Mouse (Mus musculus): Measurements from ENCODE around the gene Cyfip2. TPM values are rescaled to one million over a fixed set of nuclear protein-coding genes. Genes with fewer than 3 reads are reported as not detected.

Gene Cyfip2
- polyA plus RNA-seq, 1 experiment from 2014 or later, result 7.2 TPM

DNA sequence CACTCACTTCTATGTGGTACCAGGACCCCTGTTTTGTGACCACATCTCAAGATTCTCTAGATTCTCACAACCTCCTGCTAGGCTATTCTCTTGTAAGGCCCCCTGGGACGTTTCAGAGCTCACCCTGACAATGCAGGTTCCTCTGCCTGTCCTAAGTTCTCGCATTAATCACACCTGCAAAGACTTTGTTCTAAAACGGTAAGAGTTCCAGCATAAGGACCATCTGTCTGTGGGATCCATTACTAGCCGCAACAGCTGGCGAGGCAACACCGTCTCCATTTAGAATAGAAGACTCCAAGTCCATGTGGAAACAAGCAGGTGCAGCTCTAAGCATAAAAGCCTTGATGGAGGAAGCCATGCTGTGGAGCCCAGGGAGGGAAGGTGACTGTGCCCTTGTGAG lies 82.5 kb downstream of the Cyfip2 start:
- H3K27me3 ChIP-seq, result no peaks in the 10 kb centered on the region
- H3K4me3 ChIP-seq, result no peak overlapping the region
- H3K4me2 ChIP-seq, result no peak overlapping the region
- no peaks in the 10 kb centered on the region for H3K9me3 ChIP-seq (replicated peaks)
- no peaks in the 10 kb centered on the region for H3K36me3 ChIP-seq
- 70% methylated on average over 6 of the region's 6 CpGs for WGBS
- H3K9ac ChIP-seq, result no peak overlapping the region
- ATAC-seq (replicated peaks; ENCODE audit: insufficient number of reproducible peaks, insufficient read depth, low FRiP score, low read depth), result no peak
- H3K27ac ChIP-seq, result no peak overlapping the region
- 0 out of 2 replicates have a peak, but pooled peaks cover 3% of the 10 kb centered on the region for H3K4me1 ChIP-seq (replicated peaks)

DNA sequence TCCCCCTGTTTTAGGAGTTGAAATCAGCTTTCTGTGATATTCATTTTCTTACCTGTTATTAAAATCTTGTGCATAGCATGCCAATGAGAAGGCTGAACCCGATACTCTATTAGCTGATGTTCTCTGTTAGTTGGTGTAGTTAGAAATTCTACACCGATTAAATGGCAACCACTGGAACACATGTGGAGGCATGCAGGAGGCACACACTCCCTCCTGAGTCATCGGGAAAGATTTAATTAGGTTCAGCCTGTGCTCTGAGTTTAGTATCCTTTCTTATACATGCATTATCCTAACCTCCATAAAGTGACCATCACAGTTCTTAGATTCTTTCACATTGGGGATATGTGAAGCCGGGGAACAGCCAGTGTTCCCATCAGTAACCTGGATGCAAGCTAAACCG lies 87.3 kb downstream of the Cyfip2 start:
- no peak for ATAC-seq (replicated peaks; ENCODE audit: insufficient number of reproducible peaks, insufficient read depth, low FRiP score, low read depth)
- H3K4me1 ChIP-seq (replicated peaks), result peaks cover 4% of the 10 kb centered on the region
- no peak overlapping the region for H3K9ac ChIP-seq
- H3K36me3 ChIP-seq, result no peaks in the 10 kb centered on the region
- H3K27me3 ChIP-seq, result no peaks in the 10 kb centered on the region
- no peak overlapping the region for H3K4me2 ChIP-seq
- 81% methylated on average over 5 of the region's 5 CpGs for WGBS
- H3K27ac ChIP-seq, result no peak overlapping the region
- H3K4me3 ChIP-seq, result no peak overlapping the region
- H3K9me3 ChIP-seq (replicated peaks), result no peaks in the 10 kb centered on the region

DNA sequence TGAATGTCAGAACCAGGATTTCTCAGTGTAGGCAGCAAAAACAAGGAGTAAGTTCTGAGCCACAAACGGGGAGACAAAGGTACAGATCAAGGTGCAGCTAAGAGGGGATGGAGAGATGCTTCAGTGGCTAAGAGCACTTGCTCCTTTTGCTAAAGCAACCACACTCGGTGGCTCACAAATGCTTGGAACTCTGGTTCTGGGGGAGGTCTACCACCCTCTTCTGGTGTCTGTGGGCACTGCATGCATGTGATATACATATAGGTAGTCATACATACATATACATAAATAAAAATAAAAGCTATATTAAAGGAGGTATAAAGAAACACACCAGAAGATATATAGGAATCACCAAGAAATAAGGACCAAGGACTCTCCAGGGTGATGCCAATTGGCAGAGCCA lies 89.1 kb downstream of the Cyfip2 start:
- H3K4me2 ChIP-seq, result no peak overlapping the region

DNA sequence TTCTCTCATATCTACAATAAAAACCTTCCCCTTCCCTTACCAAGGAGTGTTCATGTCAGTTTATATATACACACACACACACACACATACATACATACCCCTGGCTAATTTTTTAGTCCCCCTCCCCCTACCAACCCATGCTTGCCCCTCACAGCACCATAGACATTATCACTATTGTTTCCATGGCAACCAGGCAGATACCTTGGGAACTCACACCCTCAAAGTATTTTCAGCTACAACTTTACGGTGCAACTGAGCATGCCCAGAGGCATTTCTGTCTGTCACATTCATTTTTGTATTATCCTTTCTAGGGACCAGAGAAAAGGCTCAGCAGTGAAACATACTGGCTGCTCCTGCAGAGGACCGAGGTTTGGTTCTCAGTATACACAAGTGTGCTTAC lies 92.4 kb downstream of the Cyfip2 start:
- Histone ChIP-seq H3K27ac (no peak overlapping the region), H3K4me1 (replicated peaks) (peaks cover 4% of the 10 kb centered on the region), H3K4me2 (no peak overlapping the region), H3K9me3 (replicated peaks) (no peaks in the 10 kb centered on the region), H3K27me3 (no peaks in the 10 kb centered on the region), H3K36me3 (no peaks in the 10 kb centered on the region), H3K4me3 (no peak overlapping the region), H3K9ac (no peak overlapping the region)
- 67% methylated on average over 2 of the region's 2 CpGs for WGBS
- ATAC-seq (replicated peaks; ENCODE audit: insufficient number of reproducible peaks, insufficient read depth, low FRiP score, low read depth), result no peak

More for the DNA sequence above, 89.1 kb downstream of the Cyfip2 start:
- H3K9ac ChIP-seq, result no peak overlapping the region
- H3K36me3 ChIP-seq, result no peaks in the 10 kb centered on the region
- H3K27me3 ChIP-seq, result no peaks in the 10 kb centered on the region
- H3K9me3 ChIP-seq (replicated peaks), result no peaks in the 10 kb centered on the region
- no peak for ATAC-seq (replicated peaks; ENCODE audit: insufficient number of reproducible peaks, insufficient read depth, low FRiP score, low read depth)
- peaks cover 4% of the 10 kb centered on the region for H3K4me1 ChIP-seq (replicated peaks)
- no peak overlapping the region for H3K27ac ChIP-seq
- no peak overlapping the region for H3K4me3 ChIP-seq
- WGBS, result 76% methylated on average over 2 of the region's 2 CpGs

DNA sequence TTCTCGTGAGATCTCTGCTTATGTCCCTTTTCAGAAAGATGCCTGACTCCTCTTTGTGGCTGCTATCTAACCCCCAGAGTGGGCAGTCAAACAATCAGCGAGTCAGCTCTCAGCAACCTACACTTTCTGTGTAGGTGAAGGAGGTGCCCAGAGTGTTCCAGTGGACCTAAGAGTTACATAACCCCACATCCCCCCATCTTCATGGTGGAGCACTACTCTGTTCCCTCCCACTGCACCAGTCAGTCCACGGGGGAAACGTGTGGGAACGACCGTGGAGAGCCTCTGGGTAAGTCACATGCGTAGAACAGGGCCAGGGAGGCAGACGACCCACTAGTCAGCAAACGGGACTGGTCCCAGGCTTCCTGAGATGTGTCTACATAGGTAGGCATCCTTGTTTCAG lies 93.3 kb downstream of the Cyfip2 start:
- WGBS, result 81% methylated on average over 9 of the region's 9 CpGs
- no peaks in the 10 kb centered on the region for H3K27me3 ChIP-seq
- no peak overlapping the region for H3K4me2 ChIP-seq
- H3K27ac ChIP-seq, result no peak overlapping the region
- H3K9ac ChIP-seq, result no peak overlapping the region
- no peaks in the 10 kb centered on the region for H3K9me3 ChIP-seq (replicated peaks)
- H3K4me1 ChIP-seq (replicated peaks), result peaks cover 13% of the 10 kb centered on the region
- H3K36me3 ChIP-seq, result no peaks in the 10 kb centered on the region
- ATAC-seq (replicated peaks; ENCODE audit: insufficient number of reproducible peaks, insufficient read depth, low FRiP score, low read depth), result no peak
- no peak overlapping the region for H3K4me3 ChIP-seq

DNA sequence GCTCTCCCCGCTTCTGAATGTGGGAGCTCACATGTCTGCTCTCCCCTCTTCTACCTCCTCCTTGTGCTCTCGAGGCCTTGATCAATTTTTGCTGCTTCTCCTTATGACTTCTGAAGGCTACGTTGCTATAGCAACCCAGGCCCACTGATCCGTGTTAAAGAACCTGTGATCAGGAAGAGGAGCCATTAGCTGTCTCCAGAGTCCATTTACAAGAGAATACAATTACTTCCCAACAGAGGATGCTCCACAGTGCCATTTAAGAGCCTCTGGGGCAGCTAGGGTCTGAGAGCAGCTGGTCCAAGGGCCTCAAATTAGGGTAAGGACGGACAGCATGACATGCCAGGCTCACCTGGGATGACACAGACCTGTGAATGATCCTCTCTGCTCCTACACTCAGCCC lies 94.1 kb downstream of the Cyfip2 start:
- Histone ChIP-seq H3K9me3 (replicated peaks) (no peaks in the 10 kb centered on the region), H3K4me2 (no peak overlapping the region), H3K4me3 (no peak overlapping the region), H3K9ac (no peak overlapping the region), H3K27ac (no peak overlapping the region), H3K27me3 (no peaks in the 10 kb centered on the region), H3K36me3 (no peaks in the 10 kb centered on the region), H3K4me1 (replicated peaks) (peaks cover 21% of the 10 kb centered on the region)
- 57% methylated on average over 5 of the region's 5 CpGs for WGBS
- ATAC-seq (replicated peaks; ENCODE audit: insufficient number of reproducible peaks, insufficient read depth, low FRiP score, low read depth), result no peak

DNA sequence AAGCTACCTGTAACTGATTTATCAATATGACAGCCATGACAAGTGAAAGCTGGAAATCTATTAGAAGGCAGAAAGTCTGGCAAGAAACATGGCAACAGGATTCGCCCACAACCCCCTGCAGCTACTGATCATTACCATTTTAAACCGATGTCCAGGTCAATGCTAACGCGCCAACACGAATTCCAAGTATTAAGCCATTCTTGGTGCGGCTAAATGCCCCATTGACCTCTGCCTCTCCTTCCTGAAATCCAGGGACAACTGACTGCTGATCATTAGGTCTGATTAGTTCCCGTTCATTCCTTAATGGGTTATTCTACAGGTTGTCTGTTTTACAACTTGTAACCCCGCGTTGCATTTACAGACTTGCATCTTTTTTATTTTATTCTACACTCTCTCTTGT lies 95.0 kb downstream of the Cyfip2 start:
- H3K4me3 ChIP-seq, result no peak overlapping the region
- WGBS, result 88% methylated on average over 9 of the region's 9 CpGs
- H3K9ac ChIP-seq, result no peak overlapping the region
- H3K27ac ChIP-seq, result no peak overlapping the region
- peaks cover 30% of the 10 kb centered on the region for H3K4me1 ChIP-seq (replicated peaks)
- no peak overlapping the region for H3K4me2 ChIP-seq
- no peak for ATAC-seq (replicated peaks; ENCODE audit: insufficient number of reproducible peaks, insufficient read depth, low FRiP score, low read depth)
- H3K9me3 ChIP-seq (replicated peaks), result no peaks in the 10 kb centered on the region
- no peaks in the 10 kb centered on the region for H3K36me3 ChIP-seq
- H3K27me3 ChIP-seq, result no peaks in the 10 kb centered on the region

DNA sequence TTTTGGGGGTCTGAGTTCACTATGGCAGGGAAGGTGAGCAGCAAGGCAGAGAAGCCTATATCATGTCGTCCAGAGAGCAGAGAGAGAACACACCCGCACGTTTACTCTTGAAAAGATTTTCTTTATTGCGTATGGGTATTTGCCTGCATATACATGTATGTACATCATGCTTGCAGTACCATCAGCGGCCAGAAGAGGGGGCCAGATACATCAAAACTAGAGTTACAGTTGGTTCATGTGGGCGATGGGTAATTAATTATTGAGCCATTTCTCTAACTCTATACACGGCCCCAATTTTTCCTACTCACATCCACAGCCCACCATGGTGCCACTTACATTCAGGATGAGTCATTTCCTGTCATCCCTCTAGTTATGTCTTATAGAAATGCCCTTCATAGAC lies 96.0 kb downstream of the Cyfip2 start:
- H3K4me3 ChIP-seq, result no peak overlapping the region
- H3K27ac ChIP-seq, result no peak overlapping the region
- no peaks in the 10 kb centered on the region for H3K27me3 ChIP-seq
- 67% methylated on average over 7 of the region's 7 CpGs for WGBS
- H3K4me1 ChIP-seq (replicated peaks), result peaks cover 37% of the 10 kb centered on the region
- no peak overlapping the region for H3K9ac ChIP-seq
- H3K36me3 ChIP-seq, result no peaks in the 10 kb centered on the region
- no peaks in the 10 kb centered on the region for H3K9me3 ChIP-seq (replicated peaks)
- no peak overlapping the region for H3K4me2 ChIP-seq
- ATAC-seq (replicated peaks; ENCODE audit: insufficient number of reproducible peaks, insufficient read depth, low FRiP score, low read depth), result no peak

DNA sequence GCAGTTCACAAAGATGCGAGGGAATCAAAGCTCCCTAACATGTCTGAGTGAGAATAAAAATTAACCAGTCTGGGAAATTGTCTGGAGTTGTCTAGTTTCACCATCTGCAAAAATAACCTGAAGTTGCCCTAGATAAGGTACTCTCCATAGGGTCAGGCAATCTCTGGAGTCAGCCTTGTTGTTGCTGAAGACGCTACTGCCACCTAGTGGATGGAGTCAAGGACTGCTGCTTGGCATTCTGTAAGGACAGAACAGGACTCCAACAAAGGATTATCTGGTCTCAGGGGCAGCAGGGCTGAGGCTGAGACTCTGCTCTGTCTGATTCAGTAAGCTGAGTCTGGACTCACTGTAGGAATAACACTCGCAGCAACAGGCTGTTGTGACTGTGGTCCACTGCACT lies 97.3 kb downstream of the Cyfip2 start:
- no peak overlapping the region for H3K9ac ChIP-seq
- H3K27ac ChIP-seq, result peak overlapping the region; percentile 89
- peak overlapping the region; percentile 46 for H3K4me2 ChIP-seq
- H3K4me1 ChIP-seq (replicated peaks), result peaks cover 43% of the 10 kb centered on the region
- no peaks in the 10 kb centered on the region for H3K36me3 ChIP-seq
- H3K4me3 ChIP-seq, result no peak overlapping the region
- H3K27me3 ChIP-seq, result no peaks in the 10 kb centered on the region
- H3K9me3 ChIP-seq (replicated peaks), result no peaks in the 10 kb centered on the region
- ATAC-seq (replicated peaks; ENCODE audit: insufficient number of reproducible peaks, insufficient read depth, low FRiP score, low read depth), result peak; percentile 59
- WGBS, result 7% methylated on average over 3 of the region's 3 CpGs

DNA sequence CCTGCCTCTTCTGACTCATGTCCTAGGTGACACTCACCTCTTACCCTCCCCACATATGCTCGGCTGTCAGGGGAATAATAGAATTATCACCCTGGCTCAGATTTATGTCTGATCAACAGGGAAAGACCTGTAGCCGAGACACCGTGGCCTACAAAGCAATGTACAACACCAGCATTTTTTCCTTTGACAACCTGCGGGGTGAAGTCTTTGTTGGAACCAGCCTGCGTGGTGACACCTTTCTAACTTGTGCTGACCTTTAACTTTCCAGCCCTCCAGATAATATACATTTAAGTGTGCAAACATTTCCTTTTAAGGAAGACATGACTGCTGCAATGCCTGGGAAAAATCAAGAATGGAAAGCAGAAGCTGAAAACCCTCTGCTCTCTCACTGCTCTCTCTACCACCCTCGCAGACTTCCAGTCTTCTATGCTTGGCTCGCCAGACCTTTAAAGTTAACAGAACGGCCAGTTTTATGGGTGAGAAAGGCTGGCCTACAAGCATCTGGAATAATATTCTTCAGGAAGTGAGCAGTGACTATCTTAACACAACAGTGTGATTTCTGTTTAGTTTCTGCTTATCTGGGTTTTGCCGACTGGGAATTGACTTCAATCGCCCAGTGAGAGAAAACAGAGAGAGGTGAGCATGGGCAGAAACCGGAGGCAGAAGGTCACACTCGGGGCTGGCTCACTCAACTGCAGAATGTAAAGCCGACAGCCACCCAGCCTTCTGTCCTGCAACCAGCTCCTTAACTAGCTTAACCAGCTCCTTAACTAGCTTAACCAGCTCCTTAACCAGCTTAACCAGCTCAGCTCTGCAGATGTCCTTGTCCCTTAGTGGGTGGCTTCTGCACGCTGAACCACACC lies 98.1 kb downstream of the Cyfip2 start:
- 16% methylated on average over 14 of the region's 14 CpGs for WGBS
- Histone ChIP-seq H3K27ac (peak overlapping the region; percentile 89), H3K4me3 (no peak overlapping the region), H3K36me3 (no peaks in the 10 kb centered on the region), H3K4me1 (replicated peaks) (peaks cover 43% of the 10 kb centered on the region), H3K9me3 (replicated peaks) (no peaks in the 10 kb centered on the region), H3K9ac (peak overlapping the region; percentile 12), H3K27me3 (no peaks in the 10 kb centered on the region), H3K4me2 (peak overlapping the region; percentile 46)
- ATAC-seq (replicated peaks; ENCODE audit: insufficient number of reproducible peaks, insufficient read depth, low FRiP score, low read depth), result peak; percentile 47

DNA sequence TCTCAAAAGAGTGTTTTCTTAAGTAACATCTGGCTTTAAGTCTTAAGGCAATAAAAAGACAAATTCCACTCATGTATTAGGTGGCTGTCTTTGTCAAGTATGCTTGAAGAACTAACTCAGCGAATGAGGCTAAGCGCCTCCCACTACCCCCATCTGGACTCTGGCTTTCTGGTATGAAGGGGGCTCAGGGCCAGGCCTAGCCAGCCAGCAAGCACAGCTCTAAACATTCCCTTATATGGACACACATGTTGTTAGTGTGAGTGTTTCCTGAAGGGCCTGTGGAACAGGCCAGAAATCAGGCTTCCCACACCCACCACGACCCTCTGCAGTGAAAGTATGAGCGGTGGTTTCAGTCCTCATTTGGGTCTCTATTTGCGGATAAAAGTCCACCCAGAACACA lies 98.8 kb downstream of the Cyfip2 start:
- peaks cover 43% of the 10 kb centered on the region for H3K4me1 ChIP-seq (replicated peaks)
- ATAC-seq (replicated peaks; ENCODE audit: insufficient number of reproducible peaks, insufficient read depth, low FRiP score, low read depth), result peak; percentile 69
- H3K9me3 ChIP-seq (replicated peaks), result no peaks in the 10 kb centered on the region
- peak overlapping the region; percentile 12; the same call in 1 of the 2 replicates for H3K9ac ChIP-seq
- H3K4me2 ChIP-seq, result no peak overlapping the region
- 27% methylated on average over 5 of the region's 5 CpGs for WGBS
- H3K27me3 ChIP-seq, result no peaks in the 10 kb centered on the region
- no peak overlapping the region for H3K4me3 ChIP-seq
- H3K27ac ChIP-seq, result peak overlapping the region; percentile 89
- no peaks in the 10 kb centered on the region for H3K36me3 ChIP-seq

DNA sequence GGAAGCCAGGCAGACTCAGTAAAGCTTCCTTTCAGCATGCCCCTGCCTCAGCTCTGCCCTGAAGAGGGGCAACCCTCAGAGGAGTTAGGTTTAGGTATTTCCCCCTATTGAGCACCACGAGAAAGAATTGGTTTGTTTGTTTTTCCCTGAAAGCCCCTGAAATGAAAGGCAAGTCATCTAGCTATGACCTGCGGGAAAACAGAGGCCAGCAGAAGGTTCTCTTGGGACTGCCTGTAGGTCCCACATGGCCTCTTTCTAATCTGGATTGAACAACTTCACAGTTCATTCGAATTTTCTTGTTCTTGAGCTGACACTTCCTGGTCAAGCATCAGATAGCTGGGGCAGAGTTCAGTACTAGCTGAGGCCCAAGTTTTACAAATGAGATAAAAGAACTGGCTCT lies 100.8 kb downstream of the Cyfip2 start:
- H3K27ac ChIP-seq, result peak overlapping the region; percentile 60; the same call in 1 of the 2 replicates
- H3K9me3 ChIP-seq (replicated peaks), result no peaks in the 10 kb centered on the region
- peaks cover 43% of the 10 kb centered on the region for H3K4me1 ChIP-seq (replicated peaks)
- no peak for ATAC-seq (replicated peaks; ENCODE audit: insufficient number of reproducible peaks, insufficient read depth, low FRiP score, low read depth)
- no peak overlapping the region for H3K9ac ChIP-seq
- 26% methylated on average over 3 of the region's 3 CpGs for WGBS
- no peak overlapping the region for H3K4me2 ChIP-seq
- no peaks in the 10 kb centered on the region for H3K36me3 ChIP-seq
- no peaks in the 10 kb centered on the region for H3K27me3 ChIP-seq
- no peak overlapping the region for H3K4me3 ChIP-seq
